Mouse (Mus musculus) kidney, embryonic 16.5 days (tissue): ENCODE data around the gene Dand5. TPM values are rescaled to one million over a fixed set of nuclear protein-coding genes. Genes with fewer than 3 reads are reported as not detected.

Experiments
- ATAC-seq: fragments of 200-750 bp; cut with Nextera tagmentation; 2 replicates; pipeline ENCODE4 v1.8.0; 2017; ENCODE audit warnings: moderate TSS enrichment; ENCODE audit not compliant: low FRiP score, low TSS enrichment
- H3K27ac ChIP-seq: fragments of 300-500 bp; sonication (generic); 2 replicates; pipeline ENCODE4 v1.5.1; 2014; ENCODE audit warnings: low read length
- H3K27me3 ChIP-seq: fragments of 300-500 bp; sonication (generic); 2 replicates; pipeline ENCODE4 v1.6.1; 2014; ENCODE audit warnings: low read length, control low read depth, mixed read lengths; ENCODE audit not compliant: insufficient read depth
- H3K36me3 ChIP-seq: fragments of 300-500 bp; sonication (generic); 2 replicates; pipeline ENCODE4 v1.6.1; 2014; ENCODE audit warnings: low read length, control low read depth, mixed read lengths; ENCODE audit not compliant: insufficient read depth
- H3K4me1 ChIP-seq: fragments of 300-500 bp; sonication (generic); 2 replicates; pipeline ENCODE4 v1.6.1; 2014; ENCODE audit warnings: low read length, control low read depth, mixed read lengths; ENCODE audit not compliant: insufficient read depth
- H3K4me2 ChIP-seq: fragments of 300-500 bp; sonication (generic); replicated peaks from 2 replicates; pipeline ENCODE4 v1.6.1; 2014; ENCODE audit warnings: low read depth, low read length
- H3K4me3 ChIP-seq: fragments of 300-500 bp; sonication (generic); 2 replicates; pipeline ENCODE4 v1.5.1; 2014; ENCODE audit warnings: mild to moderate bottlenecking, low read length
- H3K9ac ChIP-seq: fragments of 300-500 bp; sonication (generic); replicated peaks from 2 replicates; pipeline ENCODE4 v1.6.1; 2014; ENCODE audit warnings: low read length
- H3K9me3 ChIP-seq: fragments of 300-500 bp; sonication (generic); 2 replicates; pipeline ENCODE4 v1.6.1; 2016; ENCODE audit warnings: low read length, control low read depth
- WGBS: fragments of 180-500 bp; shearing (Covaris S2); extraction: QIAGEN DNeasy Blood & Tissue Kit; methylation state at CpG from one replicate; pipeline ENCODE4 v1.1.7; 2014; 5-methylcytosine and 5-hydroxymethylcytosine counted together
- polyA plus RNA-seq: library from polyadenylated mRNA; unstranded; fragments of >200 nt; fragmentation: Nextera tagmentation; extraction: Ambion mirVana; gene quantifications from 2 replicates; pipeline ENCODE4 v1.2.1, GENCODE M21; 2015

The Dand5 gene
- polyA plus RNA-seq, 1 experiment from 2014 or later: 9.0 TPM

- Histone ChIP-seq H3K36me3 (no peaks in the 10 kb centered on the region), H3K9ac (0 out of 2 replicates have a peak overlapping the region, but pooled peaks have one; percentile 38), H3K27ac (no peak overlapping the region), H3K4me2 (peak overlapping the region; percentile 37), H3K4me3 (peak overlapping the region; percentile 17), H3K4me1 (peaks cover 36% of the 10 kb centered on the region), H3K9me3 (no peaks in the 10 kb centered on the region), H3K27me3 (peaks cover 100% of the 10 kb centered on the region)
- ATAC-seq: peak; percentile 59
- WGBS: 5% methylated on average over 37 of the region's 38 CpGs
Observed at GRCm38 (mm10) chr8:84785756-84786677, 36.6 kb downstream of the Dand5 start.

- WGBS: 13% methylated on average over 11 of the region's 11 CpGs
- Histone ChIP-seq H3K4me1 (peaks cover 36% of the 10 kb centered on the region), H3K27ac (no peak overlapping the region), H3K27me3 (peaks cover 100% of the 10 kb centered on the region), H3K9me3 (no peaks in the 10 kb centered on the region), H3K4me3 (no peak overlapping the region), H3K36me3 (no peaks in the 10 kb centered on the region), H3K9ac (no peak overlapping the region), H3K4me2 (no peak overlapping the region)
- no peak for ATAC-seq
Observed at GRCm38 (mm10) chr8:84785506-84785755, 37.2 kb downstream of the Dand5 start.

GRCm38 (mm10) chr8:84784681-84785505 lies 37.7 kb downstream of the Dand5 start:
- H3K9ac ChIP-seq: no peak overlapping the region
- no peak overlapping the region for H3K27ac ChIP-seq
- no peaks in the 10 kb centered on the region for H3K9me3 ChIP-seq
- no peak for ATAC-seq
- peak overlapping the region; percentile 17 for H3K4me3 ChIP-seq
- H3K4me2 ChIP-seq: no peak overlapping the region
- H3K4me1 ChIP-seq: peaks cover 36% of the 10 kb centered on the region
- no peaks in the 10 kb centered on the region for H3K36me3 ChIP-seq
- WGBS: 5% methylated on average over 48 of the region's 48 CpGs
- peaks cover 99% of the 10 kb centered on the region for H3K27me3 ChIP-seq

- ATAC-seq: no peak
- Histone ChIP-seq H3K9me3 (no peaks in the 10 kb centered on the region), H3K4me2 (0 out of 2 replicates have a peak overlapping the region, but pooled peaks have one; percentile 13), H3K9ac (no peak overlapping the region), H3K27me3 (peaks cover 99% of the 10 kb centered on the region), H3K36me3 (no peaks in the 10 kb centered on the region), H3K4me3 (peak overlapping the region; percentile 17), H3K4me1 (peaks cover 33% of the 10 kb centered on the region), H3K27ac (no peak overlapping the region)
- 8% methylated on average over 33 of the region's 33 CpGs for WGBS
Observed at GRCm38 (mm10) chr8:84783919-84784581, 38.6 kb downstream of the Dand5 start.

- Histone ChIP-seq H3K9me3 (no peaks in the 10 kb centered on the region), H3K4me1 (peaks cover 30% of the 10 kb centered on the region), H3K4me2 (no peak overlapping the region), H3K27me3 (peaks cover 99% of the 10 kb centered on the region), H3K27ac (no peak overlapping the region), H3K4me3 (no peak overlapping the region), H3K36me3 (no peaks in the 10 kb centered on the region), H3K9ac (no peak overlapping the region)
- ATAC-seq: no peak
- 13% methylated on average over 11 of the region's 11 CpGs for WGBS
Observed at GRCm38 (mm10) chr8:84783198-84783918, 39.3 kb downstream of the Dand5 start.

- 15% methylated on average over 10 of the region's 10 CpGs for WGBS
- Histone ChIP-seq H3K4me1 (peaks cover 30% of the 10 kb centered on the region), H3K27ac (no peak overlapping the region), H3K4me3 (no peak overlapping the region), H3K9me3 (no peaks in the 10 kb centered on the region), H3K27me3 (peaks cover 99% of the 10 kb centered on the region), H3K4me2 (no peak overlapping the region), H3K36me3 (no peaks in the 10 kb centered on the region), H3K9ac (no peak overlapping the region)
- no peak for ATAC-seq
Observed at GRCm38 (mm10) chr8:84782680-84783079, 39.9 kb downstream of the Dand5 start.

GRCm38 (mm10) chr8:84781686-84782505 lies 40.7 kb downstream of the Dand5 start:
- no peak for ATAC-seq
- H3K27ac ChIP-seq: no peak overlapping the region
- H3K4me2 ChIP-seq: no peak overlapping the region
- H3K27me3 ChIP-seq: peaks cover 99% of the 10 kb centered on the region
- no peak overlapping the region for H3K9ac ChIP-seq
- H3K9me3 ChIP-seq: no peaks in the 10 kb centered on the region
- no peak overlapping the region for H3K4me3 ChIP-seq
- H3K4me1 ChIP-seq: peaks cover 25% of the 10 kb centered on the region
- no peaks in the 10 kb centered on the region for H3K36me3 ChIP-seq
- 22% methylated on average over 5 of the region's 5 CpGs for WGBS

GRCm38 (mm10) chr8:84780949-84781680 lies 41.5 kb downstream of the Dand5 start:
- H3K27me3 ChIP-seq: peaks cover 99% of the 10 kb centered on the region
- no peak for ATAC-seq
- H3K4me2 ChIP-seq: no peak overlapping the region
- no peak overlapping the region for H3K9ac ChIP-seq
- H3K4me1 ChIP-seq: peaks cover 18% of the 10 kb centered on the region
- no peak overlapping the region for H3K4me3 ChIP-seq
- H3K36me3 ChIP-seq: no peaks in the 10 kb centered on the region
- whole genome bisulfite sequencing: 43% methylated on average over 6 of the region's 6 CpGs
- no peak overlapping the region for H3K27ac ChIP-seq
- H3K9me3 ChIP-seq: no peaks in the 10 kb centered on the region
